Mouse (Mus musculus) testis, postnatal 14 days (tissue): ENCODE results near the gene Ptpn20.
A peak's percentile ranks its signal among the peaks of the same experiment; 100 is the strongest.

Experiments
- DNase-seq: peaks from one replicate; pipeline ENCODE4 v3.0.0; 2021; ENCODE audit warnings: low spot score

The Ptpn20 gene

DNA sequence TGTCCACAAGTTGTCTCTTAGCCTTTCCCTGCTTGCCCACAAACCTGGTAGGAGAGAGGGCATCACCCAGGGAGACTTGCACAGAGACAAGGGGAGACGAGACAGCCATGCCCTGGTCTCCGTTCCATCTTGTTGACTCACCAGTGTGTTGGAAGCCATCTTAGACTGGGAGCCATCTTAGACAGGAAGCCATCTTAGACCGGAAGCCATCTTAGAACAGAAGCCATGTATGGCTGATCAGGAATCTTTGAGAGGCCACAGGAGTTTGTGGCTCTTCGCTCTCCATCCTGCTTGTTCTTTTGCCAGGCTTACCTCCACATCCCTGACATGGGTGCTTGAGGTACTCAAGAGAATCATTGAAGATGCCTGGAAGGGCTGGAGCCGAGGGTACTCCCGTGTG is 89.0 kb downstream of the Ptpn20 start:
- no peak for DNase-seq

GRCm38 (mm10) chr14:33678740-33679139 is 89.7 kb downstream of the Ptpn20 start:
- no peak for DNase-seq

GRCm38 (mm10) chr14:33680621-33681020 is 91.6 kb downstream of the Ptpn20 start:
- DNase-seq = peak; percentile 10

DNA sequence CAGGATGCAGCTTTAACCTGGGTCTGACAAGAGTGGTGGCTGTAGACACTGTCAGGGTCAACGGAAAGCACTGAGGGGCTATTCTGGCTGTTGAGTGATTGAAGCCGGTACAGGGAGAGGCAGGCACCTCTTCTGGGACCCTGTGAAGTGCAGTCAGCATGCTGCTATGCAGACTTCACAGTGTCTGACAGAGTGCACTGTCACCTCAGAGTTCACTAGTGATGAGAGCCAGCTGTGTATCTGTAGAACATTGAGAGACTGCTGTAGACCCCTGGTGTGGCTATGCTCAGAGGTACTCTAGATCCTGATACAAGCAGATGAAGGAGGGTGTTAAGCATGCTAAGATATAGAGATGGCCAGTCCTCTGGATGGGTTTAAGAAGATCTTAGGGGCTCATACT is 93.8 kb downstream of the Ptpn20 start:
- no peak for DNase-seq

DNA sequence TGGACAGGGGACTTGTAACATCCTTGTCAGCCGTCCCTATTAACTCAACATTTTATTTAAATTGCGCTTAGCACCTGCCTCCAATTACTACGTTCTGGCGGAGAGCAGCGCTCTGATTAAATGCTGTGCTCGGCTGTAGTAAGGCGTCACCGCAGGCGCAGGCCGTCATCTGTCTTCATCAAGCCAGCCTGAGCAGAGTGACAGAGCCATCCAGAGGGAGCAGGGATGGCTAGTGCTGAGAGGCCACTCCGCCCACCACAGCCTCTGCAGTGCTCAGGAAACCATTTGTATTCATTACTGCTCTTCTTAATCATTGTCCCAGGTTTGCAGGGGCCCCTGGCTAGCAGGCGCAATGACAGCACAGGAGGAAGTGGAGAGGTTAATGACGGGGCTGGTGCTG is 94.7 kb downstream of the Ptpn20 start:
- no peak for DNase-seq

GRCm38 (mm10) chr14:33687444-33688028 is 98.5 kb downstream of the Ptpn20 start:
- no peak for DNase-seq

DNA sequence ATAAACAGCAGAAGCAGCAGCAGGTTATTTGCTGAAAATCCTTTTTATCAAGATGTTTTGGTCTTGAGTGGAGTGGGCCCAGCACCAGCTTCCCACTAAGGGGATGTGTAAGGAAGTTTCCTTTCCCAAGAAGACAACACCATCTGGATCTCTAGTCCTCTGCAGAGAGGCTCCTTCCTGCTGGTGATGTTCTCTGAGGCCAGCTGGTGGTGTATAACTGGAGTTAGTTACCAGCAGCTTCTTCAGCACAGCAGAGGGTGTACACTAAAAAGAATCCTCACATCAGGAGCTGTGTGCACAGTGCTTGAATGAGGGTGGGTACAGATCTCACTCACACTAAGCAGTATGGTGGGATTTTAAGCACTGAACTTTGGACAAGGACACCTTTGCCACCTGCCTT is 100.0 kb downstream of the Ptpn20 start:
- DNase-seq = no peak
